Mouse (Mus musculus) ES-E14 (cell line): ENCODE data around the gene Lmx1a.

Source experiments
- MAFK ChIP-seq: IDR thresholded peaks from 2 replicates; pipeline ENCODE4 v1.6.1; 2014; ENCODE audit warnings: mild to moderate bottlenecking, low read depth, low read length, inconsistent platforms; ENCODE audit not compliant: insufficient read depth
- ZC3H11A ChIP-seq: IDR thresholded peaks from 2 replicates; pipeline ENCODE4 v1.6.1; 2012; ENCODE audit warnings: low read depth, mild to moderate bottlenecking, inconsistent platforms, low read length, borderline replicate concordance
- ZNF384 ChIP-seq: IDR thresholded peaks from 2 replicates; pipeline ENCODE4 v1.6.1; 2012; ENCODE audit warnings: low read depth, low read length, inconsistent platforms

DNA sequence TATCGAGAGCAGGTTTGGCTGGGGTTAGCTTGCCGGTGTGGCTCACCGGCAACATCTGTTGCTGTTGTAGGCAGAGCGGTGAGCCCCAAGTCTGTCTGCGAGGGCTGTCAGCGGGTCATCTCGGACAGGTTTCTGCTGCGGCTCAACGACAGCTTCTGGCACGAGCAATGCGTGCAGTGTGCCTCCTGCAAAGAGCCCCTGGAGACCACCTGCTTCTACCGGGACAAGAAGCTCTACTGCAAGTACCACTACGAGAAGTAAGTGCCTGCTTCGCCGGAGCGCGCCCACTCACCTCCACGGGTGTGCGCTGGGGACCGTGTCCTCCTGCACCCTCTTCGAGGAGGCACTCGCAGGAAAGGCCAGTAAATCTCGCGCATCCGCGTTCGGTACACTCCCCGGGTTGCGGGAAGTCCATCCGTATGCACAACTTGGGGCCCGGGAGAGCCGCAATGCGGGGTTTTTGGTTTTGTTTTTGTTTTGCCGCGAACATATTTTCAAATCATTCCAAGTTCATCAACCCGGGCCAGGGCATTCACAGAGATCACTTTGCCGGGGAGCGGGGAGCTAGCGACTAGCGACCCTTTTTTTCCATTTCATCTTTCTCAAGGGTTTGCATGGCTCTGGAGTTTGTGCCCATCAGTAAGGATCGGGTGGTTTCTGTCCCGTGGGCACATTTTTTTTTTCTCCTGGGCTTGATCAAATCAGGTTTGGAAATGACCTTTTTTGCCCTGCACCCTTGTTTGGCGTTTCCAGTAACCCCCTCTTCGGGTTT, 3.1 kb downstream of the Lmx1a start:
- TF ChIP-seq ZC3H11A (no peak), ZNF384 (no peak), MAFK (no peak)
